Mouse (Mus musculus): Measurements from ENCODE around the gene Gm45233. TPM values are rescaled to one million over a fixed set of nuclear protein-coding genes. Genes with fewer than 3 reads are reported as not detected.
A peak's percentile ranks its signal among the peaks of the same experiment; 100 is the strongest.

The Gm45233 gene
- polyA plus RNA-seq, 1 experiment from 2014 or later, result not detected

DNA sequence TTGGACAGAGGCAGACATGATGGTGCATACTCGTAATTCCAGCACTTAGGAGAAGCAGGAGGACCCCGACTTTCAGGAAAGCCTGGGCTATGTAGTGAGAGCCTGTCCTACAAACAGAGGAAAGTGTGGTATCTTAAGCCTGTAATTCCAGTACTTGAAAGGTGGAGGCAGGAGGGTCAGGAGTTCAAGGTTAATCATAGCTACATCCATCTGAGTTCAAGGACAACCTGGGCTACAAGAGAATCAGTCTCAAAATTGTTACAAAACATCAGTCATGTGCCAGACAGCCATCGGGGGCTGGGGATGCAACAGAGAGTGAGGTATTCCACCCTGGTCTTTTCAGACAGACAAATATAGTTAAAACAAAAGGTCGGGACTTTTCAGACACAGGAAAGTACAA, 11.0 kb upstream of the Gm45233 start:
- H3K9ac ChIP-seq, result no peak overlapping the region
- no peaks in the 10 kb centered on the region for H3K27me3 ChIP-seq
- ATAC-seq (ENCODE audit: low read depth), result no peak
- H3K36me3 ChIP-seq, result no peaks in the 10 kb centered on the region
- no peak for DNase-seq
- H3K27ac ChIP-seq, result no peak overlapping the region
- H3K4me1 ChIP-seq (replicated peaks), result peaks cover 10% of the 10 kb centered on the region
- H3K4me3 ChIP-seq (replicated peaks), result no peak overlapping the region
- WGBS (ENCODE audit: insufficient replicate concordance), result 43% methylated on average over 4 of the region's 4 CpGs
- H3K4me2 ChIP-seq, result no peak overlapping the region
- H3K9me3 ChIP-seq (replicated peaks), result no peaks in the 10 kb centered on the region

DNA sequence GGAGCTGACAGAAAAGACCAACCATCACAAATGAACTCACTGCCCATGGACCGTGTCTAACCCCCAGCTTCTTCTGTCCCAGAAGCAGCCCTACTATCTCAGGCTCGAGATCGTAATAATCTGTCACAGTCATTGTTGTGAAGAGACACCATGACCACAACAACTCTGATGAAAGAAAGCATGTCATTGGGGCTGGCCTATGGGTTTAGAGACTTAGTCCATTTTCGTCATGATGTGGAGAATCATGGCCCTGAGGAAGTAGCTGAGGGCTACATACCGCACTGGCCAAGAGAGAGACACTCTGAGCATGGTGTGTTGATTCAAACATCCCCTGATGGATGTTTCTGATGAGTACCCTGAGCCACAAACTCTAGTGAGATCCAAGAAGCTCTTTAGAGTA, 9.3 kb upstream of the Gm45233 start:
- Histone ChIP-seq H3K9me3 (replicated peaks) (no peaks in the 10 kb centered on the region), H3K36me3 (no peaks in the 10 kb centered on the region), H3K27ac (no peak overlapping the region), H3K9ac (no peak overlapping the region), H3K4me1 (replicated peaks) (peaks cover 10% of the 10 kb centered on the region), H3K4me2 (no peak overlapping the region), H3K4me3 (replicated peaks) (no peak overlapping the region), H3K27me3 (no peaks in the 10 kb centered on the region)
- 70% methylated on average over 5 of the region's 5 CpGs for WGBS (ENCODE audit: insufficient replicate concordance)
- DNase-seq (no peak), ATAC-seq (ENCODE audit: low read depth) (no peak)

DNA sequence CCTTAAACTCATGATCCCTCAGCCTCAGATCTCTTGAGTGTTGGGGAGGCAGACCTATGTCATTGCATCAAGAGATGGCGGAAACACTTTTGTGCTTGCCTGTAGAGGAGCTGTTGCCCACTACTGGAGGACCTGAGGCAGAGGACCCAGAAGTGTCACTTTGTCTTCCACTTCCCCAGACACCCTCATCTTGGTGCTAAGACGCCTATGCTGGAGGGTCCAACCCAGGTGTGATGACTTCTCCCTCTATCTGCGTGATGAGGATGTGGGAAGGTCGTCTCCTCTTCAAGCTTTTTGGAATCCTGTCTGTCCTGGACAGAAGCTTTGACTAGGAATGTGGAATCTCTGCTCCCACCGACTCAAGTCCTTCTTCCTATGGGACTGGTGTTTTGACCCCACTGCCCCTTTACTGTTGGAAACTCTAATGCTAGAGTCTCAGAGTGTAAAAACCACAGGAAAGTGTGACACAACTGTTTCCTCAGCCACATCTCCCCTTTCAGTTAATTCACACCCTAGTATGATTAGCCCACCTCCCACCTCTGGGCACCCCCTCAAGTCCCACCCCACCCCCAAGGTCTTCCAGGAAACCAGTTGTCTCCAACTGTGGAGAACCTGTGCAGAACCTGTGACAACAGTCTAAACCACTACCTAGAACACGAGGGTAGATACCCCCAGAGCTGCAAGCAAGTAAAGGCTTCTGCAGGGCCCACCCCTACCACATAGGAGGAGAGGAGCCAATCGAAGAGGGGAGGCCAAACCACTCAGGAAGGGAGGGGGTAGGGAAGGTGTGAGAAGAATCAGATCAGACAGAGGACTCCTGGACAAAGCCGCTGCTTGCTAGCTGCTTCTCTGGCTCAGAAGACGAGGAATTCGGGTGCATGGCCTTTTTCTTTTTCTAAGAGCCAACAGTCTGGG, 7.3 kb upstream of the Gm45233 start, which contains the start of gene Nkg7:
Nkg7 (plus strand) TSS at position 733 of the 915 bp plus-strand sequence.
- Histone ChIP-seq H3K27me3 (no peaks in the 10 kb centered on the region), H3K9me3 (replicated peaks) (no peaks in the 10 kb centered on the region), H3K27ac (no peak within 1 kb of the TSS), H3K9ac (no peak within 1 kb of the TSS), H3K36me3 (no peaks in the 10 kb centered on the region), H3K4me2 (0 out of 2 replicates have a peak within 1 kb of the TSS, but pooled peaks have one; percentile 1), H3K4me1 (replicated peaks) (peaks cover 19% of the 10 kb centered on the region), H3K4me3 (replicated peaks) (no peak within 1 kb of the TSS)
- no peak for ATAC-seq (ENCODE audit: low read depth)
- DNase-seq, result no peak
- 42% methylated on average over 10 of the region's 10 CpGs for WGBS (ENCODE audit: insufficient replicate concordance)

DNA sequence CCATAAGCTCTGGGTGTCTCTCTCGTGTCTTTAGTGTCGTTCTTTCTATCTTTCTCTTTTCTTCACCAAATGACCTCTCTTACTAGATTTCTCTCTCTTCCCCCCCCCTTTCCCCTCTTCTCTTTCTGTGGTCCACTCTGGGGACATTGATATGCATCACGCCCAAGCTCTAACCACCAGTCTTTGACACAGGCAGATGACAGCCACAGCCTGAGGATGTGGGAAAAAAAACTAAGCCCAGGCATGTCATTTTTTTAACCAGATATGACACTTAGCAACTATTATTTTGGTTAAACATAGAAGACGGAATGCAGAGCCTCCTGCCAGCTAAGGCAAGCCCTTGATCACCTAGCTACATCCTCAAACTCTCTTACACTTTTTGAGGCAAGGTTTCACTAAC, 5.3 kb upstream of the Gm45233 start:
- 24% methylated on average over 4 of the region's 4 CpGs for WGBS (ENCODE audit: insufficient replicate concordance)
- no peaks in the 10 kb centered on the region for H3K27me3 ChIP-seq
- H3K4me2 ChIP-seq, result no peak overlapping the region
- H3K9ac ChIP-seq, result no peak overlapping the region
- H3K4me3 ChIP-seq (replicated peaks), result no peak overlapping the region
- H3K27ac ChIP-seq, result no peak overlapping the region
- peaks cover 31% of the 10 kb centered on the region for H3K4me1 ChIP-seq (replicated peaks)
- H3K9me3 ChIP-seq (replicated peaks), result no peaks in the 10 kb centered on the region
- ATAC-seq (ENCODE audit: low read depth), result no peak
- H3K36me3 ChIP-seq, result no peaks in the 10 kb centered on the region
- no peak for DNase-seq

DNA sequence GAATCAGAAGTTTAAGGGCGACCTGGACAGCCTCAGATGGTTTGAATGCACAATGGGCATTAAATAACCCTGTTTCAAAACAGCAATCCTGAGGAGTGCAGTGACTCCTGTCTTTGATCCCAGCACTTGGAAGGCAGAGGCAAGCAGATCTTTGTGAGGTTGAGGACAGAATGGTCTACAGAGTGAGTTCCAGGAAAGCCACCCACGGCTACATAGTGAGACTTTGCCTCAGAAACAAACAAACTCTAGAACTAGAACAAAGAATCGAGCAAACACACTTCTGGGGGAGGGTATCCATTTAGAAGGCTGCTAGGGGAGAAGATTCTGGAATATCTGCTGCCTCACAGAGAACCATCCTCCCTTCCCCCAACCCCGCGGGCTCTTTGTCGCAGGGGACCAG, 3.4 kb upstream of the Gm45233 start, which contains the start of gene Cldnd2:
Cldnd2 (plus strand) TSS at position 301 of the 400 bp plus-strand sequence.
- Histone ChIP-seq H3K9ac (no peak within 1 kb of the TSS), H3K4me3 (replicated peaks) (no peak within 1 kb of the TSS), H3K9me3 (replicated peaks) (no peaks in the 10 kb centered on the region), H3K36me3 (no peaks in the 10 kb centered on the region), H3K27me3 (no peaks in the 10 kb centered on the region), H3K27ac (0 out of 2 replicates have a peak within 1 kb of the TSS, but pooled peaks have one; percentile 34), H3K4me2 (no peak within 1 kb of the TSS), H3K4me1 (replicated peaks) (peaks cover 36% of the 10 kb centered on the region)
- no peak for DNase-seq
- WGBS (ENCODE audit: insufficient replicate concordance), result 75% methylated on average over 6 of the region's 6 CpGs
- ATAC-seq (ENCODE audit: low read depth), result no peak

DNA sequence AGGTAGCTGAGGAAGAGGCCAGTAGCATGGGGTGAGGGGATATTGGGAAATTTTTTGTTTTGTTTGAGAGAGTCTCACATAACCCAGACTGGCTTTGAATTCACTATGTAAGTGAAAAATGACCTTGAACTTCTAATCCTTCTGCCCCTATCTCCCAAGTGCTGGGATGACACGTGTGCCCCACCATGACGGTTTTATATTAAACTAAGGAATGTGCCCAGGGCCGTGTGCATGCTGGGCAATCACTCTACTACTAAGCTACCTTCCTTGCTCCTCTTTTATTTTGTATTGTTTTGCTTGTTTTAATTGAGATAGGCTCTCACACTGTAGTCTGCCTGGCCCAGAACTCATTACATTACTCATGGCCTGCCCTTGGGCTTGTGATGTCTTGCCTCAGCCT, 2.9 kb upstream of the Gm45233 start:
- peaks cover 38% of the 10 kb centered on the region for H3K4me1 ChIP-seq (replicated peaks)
- no peak overlapping the region for H3K4me3 ChIP-seq (replicated peaks)
- H3K4me2 ChIP-seq, result no peak overlapping the region
- no peaks in the 10 kb centered on the region for H3K27me3 ChIP-seq
- H3K36me3 ChIP-seq, result no peaks in the 10 kb centered on the region
- WGBS (ENCODE audit: insufficient replicate concordance), result 70% methylated on average over 3 of the region's 3 CpGs
- H3K27ac ChIP-seq, result 0 out of 2 replicates have a peak overlapping the region, but pooled peaks have one; percentile 34
- no peaks in the 10 kb centered on the region for H3K9me3 ChIP-seq (replicated peaks)
- ATAC-seq (ENCODE audit: low read depth) (no peak), DNase-seq (no peak)
- no peak overlapping the region for H3K9ac ChIP-seq

DNA sequence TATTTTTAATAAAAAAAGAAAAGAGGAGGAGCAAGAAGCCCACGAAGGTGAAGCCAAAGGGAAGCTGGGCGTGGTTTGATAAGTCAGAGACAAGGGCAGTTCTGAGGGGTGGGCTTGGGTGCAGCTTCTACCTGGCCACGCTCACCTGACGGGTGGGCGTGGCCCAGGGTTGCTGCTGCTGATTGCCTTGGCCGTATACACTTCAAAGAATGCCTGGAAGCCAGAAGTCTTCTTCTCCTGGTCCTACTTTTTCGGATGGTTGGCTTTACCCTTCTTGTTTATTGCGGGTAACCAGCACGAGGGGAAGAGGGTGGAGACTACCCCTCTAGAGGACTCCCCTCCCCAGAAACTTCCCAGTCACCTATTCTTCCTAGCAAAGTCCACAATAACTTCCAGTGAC, 1.2 kb upstream of the Gm45233 start:
- Histone ChIP-seq H3K9ac (peak overlapping the region; percentile 77), H3K4me1 (replicated peaks) (peaks cover 54% of the 10 kb centered on the region), H3K27ac (peak overlapping the region; percentile 89), H3K9me3 (replicated peaks) (no peaks in the 10 kb centered on the region), H3K36me3 (no peaks in the 10 kb centered on the region), H3K27me3 (no peaks in the 10 kb centered on the region), H3K4me2 (peak overlapping the region; percentile 97), H3K4me3 (replicated peaks) (peak overlapping the region; percentile 75)
- DNase-seq (no peak), ATAC-seq (ENCODE audit: low read depth) (no peak)
- 5% methylated on average over 9 of the region's 9 CpGs for WGBS (ENCODE audit: insufficient replicate concordance)

DNA sequence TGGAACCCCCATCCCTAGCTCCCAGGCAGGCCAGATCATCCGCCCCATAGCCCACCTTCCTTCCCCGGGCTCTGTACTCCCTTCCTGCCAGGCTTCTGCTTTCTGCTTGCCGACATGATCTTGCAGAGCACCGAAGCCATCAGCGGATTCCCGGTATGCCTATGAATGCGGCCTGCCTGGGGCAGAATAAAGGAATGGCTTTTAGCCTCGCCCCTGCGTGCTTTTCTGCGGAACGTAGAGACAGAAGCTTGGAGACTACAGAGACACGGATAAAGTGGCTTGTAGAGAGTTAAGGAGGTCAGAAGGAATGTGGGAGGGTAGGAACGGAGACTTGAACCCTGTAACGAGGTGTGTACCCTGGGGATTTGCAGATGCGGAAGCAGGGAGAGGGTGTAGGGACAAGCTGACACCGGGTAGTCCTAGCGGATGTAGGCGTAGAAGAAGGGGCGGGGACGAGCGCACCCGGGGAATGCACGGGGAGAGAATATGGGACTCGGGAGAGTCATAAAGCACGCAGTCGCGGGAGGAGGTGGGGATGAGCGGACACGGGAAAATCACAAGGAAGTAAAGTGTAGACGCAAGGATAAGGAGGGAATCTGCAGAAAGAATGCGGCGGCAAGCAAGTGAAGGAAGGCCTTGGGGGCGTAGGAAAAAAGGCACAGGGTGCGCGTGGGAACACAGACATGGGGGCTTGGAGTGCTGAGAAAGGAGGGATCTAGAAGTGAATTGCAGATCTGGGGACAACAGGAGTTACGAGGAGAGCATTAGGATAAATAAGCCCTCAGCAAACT, 607 bp upstream of the Gm45233 start:
- Histone ChIP-seq H3K27me3 (no peaks in the 10 kb centered on the region), H3K9me3 (replicated peaks) (no peaks in the 10 kb centered on the region), H3K4me2 (peak overlapping the region; percentile 97), H3K36me3 (no peaks in the 10 kb centered on the region), H3K4me1 (replicated peaks) (peaks cover 60% of the 10 kb centered on the region), H3K4me3 (replicated peaks) (peak overlapping the region; percentile 75), H3K9ac (peak overlapping the region; percentile 77), H3K27ac (peak overlapping the region; percentile 89)
- DNase-seq (peak; percentile 71), ATAC-seq (ENCODE audit: low read depth) (peak; percentile 82)
- WGBS (ENCODE audit: insufficient replicate concordance), result under 1% methylated on average over 36 of the region's 36 CpGs

DNA sequence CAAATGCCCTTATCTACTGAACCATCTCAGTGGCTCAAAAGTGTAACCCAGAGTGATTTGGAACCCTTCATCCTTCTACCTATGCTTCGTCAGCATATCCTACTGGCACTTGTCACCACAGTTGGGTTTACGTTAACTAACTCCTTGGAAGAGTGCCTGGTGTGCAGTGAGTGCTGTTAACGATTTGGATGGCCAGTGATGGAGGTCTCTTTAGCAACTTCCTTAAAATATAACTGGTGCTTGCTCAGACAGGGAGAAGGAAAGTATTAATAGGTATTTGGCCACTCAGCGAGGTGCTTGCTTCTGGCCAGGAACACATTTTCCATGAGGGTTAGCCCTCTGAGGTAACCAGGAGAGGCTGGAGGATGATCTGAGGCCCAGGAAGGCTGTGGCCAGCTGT, 3.9 kb downstream of the Gm45233 start:
- Histone ChIP-seq H3K4me2 (no peak overlapping the region), H3K4me3 (replicated peaks) (no peak overlapping the region), H3K27ac (no peak overlapping the region), H3K9ac (no peak overlapping the region), H3K27me3 (no peaks in the 10 kb centered on the region), H3K4me1 (replicated peaks) (peaks cover 66% of the 10 kb centered on the region), H3K36me3 (peaks cover 21% of the 10 kb centered on the region), H3K9me3 (replicated peaks) (no peaks in the 10 kb centered on the region)
- 68% methylated on average over 4 of the region's 4 CpGs for WGBS (ENCODE audit: insufficient replicate concordance)
- no peak for DNase-seq
- ATAC-seq (ENCODE audit: low read depth), result no peak

DNA sequence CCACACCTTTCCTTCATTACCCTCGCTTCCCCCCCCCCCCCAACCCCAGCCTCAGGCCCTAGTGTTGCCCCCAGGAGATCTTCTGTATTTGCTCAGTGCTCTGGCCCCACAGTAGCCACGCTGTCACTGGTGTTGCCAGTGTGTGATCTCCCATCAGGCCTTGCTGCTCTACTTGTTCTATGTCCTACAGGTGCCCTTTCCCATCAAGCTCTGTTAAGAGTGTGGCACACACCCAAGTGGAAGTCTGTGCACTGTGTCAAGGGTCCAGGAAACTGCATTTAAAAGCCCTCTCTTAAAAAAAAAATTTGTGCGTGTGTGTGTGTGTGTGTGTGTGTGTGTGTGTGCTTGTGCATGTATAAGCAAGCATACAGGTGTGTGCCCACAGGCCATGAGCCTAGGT, 4.3 kb downstream of the Gm45233 start:
- H3K27ac ChIP-seq, result no peak overlapping the region
- DNase-seq, result no peak
- H3K27me3 ChIP-seq, result no peaks in the 10 kb centered on the region
- H3K4me2 ChIP-seq, result no peak overlapping the region
- H3K4me1 ChIP-seq (replicated peaks), result peaks cover 65% of the 10 kb centered on the region
- no peaks in the 10 kb centered on the region for H3K9me3 ChIP-seq (replicated peaks)
- WGBS (ENCODE audit: insufficient replicate concordance), result 82% methylated on average over 2 of the region's 3 CpGs
- no peak overlapping the region for H3K9ac ChIP-seq
- peaks cover 25% of the 10 kb centered on the region for H3K36me3 ChIP-seq
- H3K4me3 ChIP-seq (replicated peaks), result no peak overlapping the region
- no peak for ATAC-seq (ENCODE audit: low read depth)

DNA sequence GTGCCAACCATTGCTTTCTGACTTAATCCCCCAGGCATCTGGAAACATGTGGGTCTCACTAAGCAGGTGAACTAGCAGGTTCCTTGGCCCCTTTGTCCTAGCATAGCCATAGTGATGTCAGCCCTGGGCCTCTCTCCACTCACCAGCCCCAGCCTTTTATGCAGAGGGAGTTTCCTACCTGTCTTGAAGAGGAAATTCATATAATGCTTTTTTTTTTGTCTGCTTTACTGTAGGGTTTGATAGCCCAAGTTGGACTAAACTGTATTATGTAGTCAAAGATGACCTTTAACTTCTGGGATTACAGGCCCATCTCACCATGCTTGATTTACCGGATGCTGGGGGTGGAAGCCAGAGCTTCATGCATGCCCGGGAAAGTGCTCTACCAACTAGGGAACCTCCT, 5.9 kb downstream of the Gm45233 start:
- Histone ChIP-seq H3K4me1 (replicated peaks) (peaks cover 63% of the 10 kb centered on the region), H3K27ac (no peak overlapping the region), H3K36me3 (peaks cover 41% of the 10 kb centered on the region)

More for the DNA sequence above, 5.9 kb downstream of the Gm45233 start:
- Histone ChIP-seq H3K4me3 (replicated peaks) (no peak overlapping the region), H3K9me3 (replicated peaks) (no peaks in the 10 kb centered on the region), H3K27me3 (no peaks in the 10 kb centered on the region), H3K9ac (no peak overlapping the region), H3K4me2 (no peak overlapping the region)
- 90% methylated on average over 2 of the region's 2 CpGs for WGBS (ENCODE audit: insufficient replicate concordance)
- ATAC-seq (ENCODE audit: low read depth) (no peak), DNase-seq (no peak)
